Mouse (Mus musculus) embryonic facial prominence, embryonic 14.5 days (tissue): Measurements from ENCODE around the gene Polr2l. TPM values are rescaled to one million over a fixed set of nuclear protein-coding genes. Genes with fewer than 3 reads are reported as not detected.

Experiments used
- ATAC-seq: fragments of 200-750 bp; cut with Nextera tagmentation; 2 replicates; pipeline ENCODE4 v1.8.0; 2017; ENCODE audit warnings: low read depth, moderate number of reproducible peaks, moderate TSS enrichment
- DNase-seq: peaks from one replicate; pipeline ENCODE4 v3.0.0-alpha.2; 2015; ENCODE audit warnings: low spot score
- H3K27ac ChIP-seq: fragments of 300-500 bp; sonication (generic); replicated peaks from 2 replicates; pipeline ENCODE4 v1.5.1; 2014; ENCODE audit warnings: low read depth, mild to moderate bottlenecking, low read length, moderate library complexity
- H3K27me3 ChIP-seq: fragments of 300-500 bp; sonication (generic); replicated peaks from 2 replicates; pipeline ENCODE4 v1.6.1; 2014; ENCODE audit warnings: low read length; ENCODE audit not compliant: control insufficient read depth, insufficient read depth
- H3K36me3 ChIP-seq: fragments of 300-500 bp; sonication (generic); 2 replicates; pipeline ENCODE4 v1.6.1; 2014; ENCODE audit warnings: low read length, mixed read lengths; ENCODE audit not compliant: control insufficient read depth, insufficient read depth
- H3K4me1 ChIP-seq: fragments of 300-500 bp; sonication (generic); 2 replicates; pipeline ENCODE4 v1.6.1; 2014; ENCODE audit warnings: antibody characterized with exemption, low read length; ENCODE audit not compliant: control insufficient read depth, insufficient read depth
- H3K4me2 ChIP-seq: fragments of 300-500 bp; sonication (generic); 2 replicates; pipeline ENCODE4 v1.6.1; 2014; ENCODE audit warnings: low read depth, mild to moderate bottlenecking, low read length, moderate library complexity, mixed read lengths
- H3K4me3 ChIP-seq: fragments of 300-500 bp; sonication (generic); 2 replicates; pipeline ENCODE4 v1.5.1; 2014; ENCODE audit warnings: low read depth, mild to moderate bottlenecking, low read length
- H3K9ac ChIP-seq: fragments of 300-500 bp; sonication (generic); 2 replicates; pipeline ENCODE4 v1.6.1; 2014; ENCODE audit warnings: low read depth, mild to moderate bottlenecking, low read length, moderate library complexity, mixed read lengths
- H3K9me3 ChIP-seq: fragments of 300-500 bp; sonication (generic); 2 replicates; pipeline ENCODE4 v1.6.1; 2016; ENCODE audit warnings: low read length; ENCODE audit not compliant: control insufficient read depth
- WGBS: fragments of 180-500 bp; shearing (Covaris S2); extraction: QIAGEN DNeasy Blood & Tissue Kit; methylation state at CpG from one replicate; pipeline ENCODE4 v1.1.7; 2014; 5-methylcytosine and 5-hydroxymethylcytosine counted together
- polyA plus RNA-seq: library from polyadenylated mRNA; unstranded; fragments of >200 nt; fragmentation: Nextera tagmentation; extraction: Ambion mirVana; gene quantifications from 2 replicates; pipeline ENCODE4 v1.2.1, GENCODE M21; 2014

The Polr2l gene
- polyA plus RNA-seq, 1 experiment from 2014 or later = 65.2 TPM

GRCm38 (mm10) chr7:141437178-141438120, 37.5 kb downstream of the Polr2l start, which contains the start of gene Slc25a22:
Slc25a22 (minus strand) TSS chr7:141437892.
- no peaks in the 10 kb centered on the region for H3K9me3 ChIP-seq
- peak; percentile 85 for ATAC-seq
- H3K27me3 ChIP-seq = no peaks in the 10 kb centered on the region
- peak within 1 kb of the TSS; percentile 52 for H3K27ac ChIP-seq
- peaks cover 25% of the 10 kb centered on the region for H3K4me1 ChIP-seq
- H3K4me3 ChIP-seq = peak within 1 kb of the TSS; percentile 73
- H3K4me2 ChIP-seq = peak within 1 kb of the TSS; percentile 95
- peak within 1 kb of the TSS; percentile 77 for H3K9ac ChIP-seq
- WGBS = 6% methylated on average over 47 of the region's 53 CpGs
- peak; percentile 90 for DNase-seq
- peaks cover 50% of the 10 kb centered on the region for H3K36me3 ChIP-seq

DNA sequence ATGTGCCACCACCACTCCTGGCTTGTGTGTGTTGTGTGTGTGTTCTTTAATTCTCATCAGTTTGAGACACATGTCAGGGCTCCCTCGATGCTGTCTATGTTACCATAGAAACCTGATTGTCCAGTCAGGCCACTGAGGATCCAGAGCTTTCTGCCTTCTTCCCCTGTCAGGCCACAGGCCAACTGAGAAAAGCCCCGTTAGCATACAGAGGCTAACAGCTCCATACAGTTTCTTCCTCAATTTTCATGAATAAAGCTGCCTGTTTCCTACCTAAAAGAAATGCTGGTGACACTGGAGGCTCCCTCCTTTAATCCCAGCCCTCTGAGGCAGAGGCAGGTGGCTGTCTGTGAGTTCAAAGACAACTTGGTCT, 38.4 kb downstream of the Polr2l start:
- Histone ChIP-seq H3K27me3 (no peaks in the 10 kb centered on the region), H3K36me3 (peaks cover 53% of the 10 kb centered on the region), H3K9ac (peak overlapping the region; percentile 77), H3K27ac (no peak overlapping the region), H3K4me3 (peak overlapping the region; percentile 73), H3K9me3 (no peaks in the 10 kb centered on the region), H3K4me1 (peaks cover 22% of the 10 kb centered on the region; the same call in 1 of the 2 replicates), H3K4me2 (peak overlapping the region; percentile 95)
- DNase-seq (no peak), ATAC-seq (no peak)
- 75% methylated on average over 2 of the region's 2 CpGs for WGBS

- ATAC-seq (no peak), DNase-seq (no peak)
- Histone ChIP-seq H3K4me1 (peaks cover 22% of the 10 kb centered on the region; the same call in 1 of the 2 replicates), H3K27me3 (no peaks in the 10 kb centered on the region), H3K36me3 (peaks cover 53% of the 10 kb centered on the region), H3K27ac (no peak overlapping the region), H3K9ac (no peak overlapping the region), H3K4me3 (peak overlapping the region; percentile 73; the same call in 1 of the 2 replicates), H3K4me2 (peak overlapping the region; percentile 95), H3K9me3 (no peaks in the 10 kb centered on the region)
- WGBS = 69% methylated on average over 9 of the region's 9 CpGs
Observed at GRCm38 (mm10) chr7:141435856-141436522, 38.9 kb downstream of the Polr2l start.

DNA sequence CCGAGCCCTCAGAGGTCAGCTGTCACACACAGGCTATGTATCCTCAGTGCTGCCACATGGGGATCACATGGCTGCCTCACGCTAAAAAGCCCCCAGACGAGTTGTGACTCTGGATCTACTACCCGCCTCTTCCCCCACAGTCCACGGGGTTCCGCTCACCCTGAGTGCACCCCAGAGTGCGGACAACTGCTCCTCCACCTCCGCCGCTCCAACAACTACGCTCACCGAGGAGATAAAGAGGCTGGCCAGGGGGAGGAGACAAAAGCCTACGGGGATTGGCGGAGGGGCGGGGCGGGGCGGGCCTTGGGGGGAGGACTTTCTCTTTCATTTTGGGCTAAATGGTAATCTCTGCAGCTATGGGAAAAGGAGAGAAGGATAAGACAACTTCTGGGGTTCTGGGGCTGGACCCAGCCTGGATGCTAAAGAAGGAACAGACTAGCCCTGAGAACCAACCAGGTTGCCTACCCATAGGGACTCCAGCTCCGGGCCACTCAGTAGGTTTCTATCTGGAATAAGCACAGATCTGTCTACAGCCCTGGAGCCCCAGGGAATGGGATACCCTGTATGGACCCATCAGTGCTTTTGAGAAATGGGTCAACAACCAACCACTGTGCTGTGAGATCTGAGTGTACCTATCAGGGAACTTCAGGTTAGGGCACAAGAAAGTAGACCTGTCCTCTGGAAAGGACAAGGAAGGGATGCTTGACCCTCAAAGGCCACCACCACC, 39.6 kb downstream of the Polr2l start:
- peak overlapping the region; percentile 74 for H3K4me2 ChIP-seq
- 4% methylated on average over 15 of the region's 17 CpGs for WGBS
- H3K27me3 ChIP-seq = no peaks in the 10 kb centered on the region
- H3K36me3 ChIP-seq = peaks cover 56% of the 10 kb centered on the region
- no peak for ATAC-seq
- DNase-seq = peak; percentile 70
- peaks cover 22% of the 10 kb centered on the region; the same call in 1 of the 2 replicates for H3K4me1 ChIP-seq
- H3K27ac ChIP-seq = 0 out of 2 replicates have a peak overlapping the region, but pooled peaks have one; percentile 45
- no peaks in the 10 kb centered on the region for H3K9me3 ChIP-seq
- H3K9ac ChIP-seq = peak overlapping the region; percentile 64
- peak overlapping the region; percentile 44 for H3K4me3 ChIP-seq

GRCm38 (mm10) chr7:141434464-141434863, 40.5 kb downstream of the Polr2l start:
- no peaks in the 10 kb centered on the region for H3K27me3 ChIP-seq
- peak; percentile 74 for DNase-seq
- no peak for ATAC-seq
- 18% methylated on average over 7 of the region's 8 CpGs for WGBS
- peaks cover 50% of the 10 kb centered on the region for H3K36me3 ChIP-seq
- H3K27ac ChIP-seq = peak overlapping the region; percentile 45; the same call in 1 of the 2 replicates
- H3K9me3 ChIP-seq = no peaks in the 10 kb centered on the region
- peaks cover 22% of the 10 kb centered on the region; the same call in 1 of the 2 replicates for H3K4me1 ChIP-seq
- peak overlapping the region; percentile 64 for H3K9ac ChIP-seq
- H3K4me3 ChIP-seq = peak overlapping the region; percentile 44
- H3K4me2 ChIP-seq = peak overlapping the region; percentile 74

GRCm38 (mm10) chr7:141433517-141434400, 41.2 kb downstream of the Polr2l start:
- Histone ChIP-seq H3K4me2 (peak overlapping the region; percentile 74), H3K9ac (peak overlapping the region; percentile 64), H3K4me1 (peaks cover 26% of the 10 kb centered on the region; the same call in 1 of the 2 replicates), H3K36me3 (peaks cover 43% of the 10 kb centered on the region), H3K27ac (no peak overlapping the region), H3K4me3 (peak overlapping the region; percentile 44), H3K9me3 (no peaks in the 10 kb centered on the region), H3K27me3 (no peaks in the 10 kb centered on the region)
- ATAC-seq (no peak), DNase-seq (no peak)
- 77% methylated on average over 15 of the region's 15 CpGs for WGBS

DNA sequence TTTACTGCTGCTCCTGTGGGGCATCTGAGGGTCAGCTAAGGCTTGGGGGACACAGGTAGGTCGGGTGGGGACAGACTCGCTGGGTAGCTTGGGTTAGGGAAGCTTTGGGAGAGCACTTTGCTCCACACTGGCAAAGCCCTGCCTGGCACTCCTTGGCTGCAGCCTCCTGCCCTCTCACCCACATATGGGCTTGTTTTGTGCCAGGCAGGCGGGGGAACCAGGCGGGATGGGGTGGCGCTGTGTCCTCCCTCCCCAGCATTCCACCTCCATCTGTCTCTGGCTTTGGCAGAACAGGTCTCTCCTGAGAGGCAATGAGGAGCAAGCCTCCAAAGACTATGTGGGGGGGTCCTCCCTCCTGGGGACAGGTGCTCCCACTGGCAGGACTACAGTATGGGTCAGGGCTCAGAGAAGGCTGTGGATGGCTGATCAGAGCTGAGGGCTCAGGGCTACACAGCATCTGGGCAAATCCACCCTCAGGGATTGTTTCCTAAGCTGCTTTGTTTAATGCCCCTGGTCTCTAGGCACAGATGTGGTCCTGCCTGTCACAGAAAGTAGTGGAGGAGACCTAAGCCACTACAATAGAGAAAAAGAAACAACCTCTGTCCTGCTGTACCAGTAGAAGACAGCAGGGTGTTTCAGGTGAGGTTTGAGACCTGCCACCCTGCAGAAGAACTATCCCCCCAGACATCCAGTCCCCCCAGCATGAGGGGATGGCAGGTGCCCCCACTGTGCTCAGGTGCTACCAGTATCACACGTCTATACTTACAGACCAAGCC, 42.0 kb downstream of the Polr2l start:
- no peak for DNase-seq
- Histone ChIP-seq H3K4me3 (no peak overlapping the region), H3K9me3 (no peaks in the 10 kb centered on the region), H3K27ac (no peak overlapping the region), H3K36me3 (peaks cover 36% of the 10 kb centered on the region), H3K4me2 (no peak overlapping the region), H3K4me1 (peaks cover 26% of the 10 kb centered on the region; the same call in 1 of the 2 replicates), H3K27me3 (no peaks in the 10 kb centered on the region), H3K9ac (no peak overlapping the region)
- WGBS = 70% methylated on average over 5 of the region's 6 CpGs
- no peak for ATAC-seq
